Mouse (Mus musculus) gastrocnemius, postnatal 4 days (tissue): ENCODE results near the gene Hs2st1. TPM values are rescaled to one million over a fixed set of nuclear protein-coding genes. Genes with fewer than 3 reads are reported as not detected.

Experiments
- DNase-seq, 2 experiments: peaks; one replicate each; pipeline ENCODE4 v3.0.0; 2021 to 2022; ENCODE audit warnings: low spot score in 2 of 2, mixed read lengths in 2 of 2
- total RNA-seq, 2 experiments: library from RNA; stranded (reverse); gene quantifications; 2 replicates each; pipeline ENCODE4 v1.2.3; 2021

Gene Hs2st1
- total RNA-seq, 2 experiments from 2014 or later: 36.7 to 37.7 TPM

DNA sequence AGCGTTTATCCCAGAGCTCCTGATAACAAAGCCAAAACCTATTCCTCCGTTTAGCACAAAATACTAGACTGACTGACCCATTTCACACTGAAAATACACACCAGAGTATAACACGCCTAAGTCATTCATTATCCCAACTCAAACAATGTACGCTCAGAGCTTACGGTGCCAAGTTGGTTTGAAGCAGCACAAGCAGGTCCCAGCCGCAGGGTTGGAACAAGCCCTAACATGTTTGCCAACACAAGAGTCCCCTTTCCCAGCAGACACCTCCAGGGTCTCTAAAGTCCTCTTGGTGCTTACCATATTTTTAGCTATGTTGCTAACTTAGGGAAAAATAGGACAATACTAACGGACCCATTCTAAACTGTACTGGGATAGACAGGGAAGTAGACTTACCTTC, 14.8 kb downstream of the Hs2st1 start:
- DNase-seq: no peak

- DNase-seq: no peak
These were observed 15.5 kb downstream of the Hs2st1 start for GRCm38 (mm10) chr3:144554503-144554902.

DNA sequence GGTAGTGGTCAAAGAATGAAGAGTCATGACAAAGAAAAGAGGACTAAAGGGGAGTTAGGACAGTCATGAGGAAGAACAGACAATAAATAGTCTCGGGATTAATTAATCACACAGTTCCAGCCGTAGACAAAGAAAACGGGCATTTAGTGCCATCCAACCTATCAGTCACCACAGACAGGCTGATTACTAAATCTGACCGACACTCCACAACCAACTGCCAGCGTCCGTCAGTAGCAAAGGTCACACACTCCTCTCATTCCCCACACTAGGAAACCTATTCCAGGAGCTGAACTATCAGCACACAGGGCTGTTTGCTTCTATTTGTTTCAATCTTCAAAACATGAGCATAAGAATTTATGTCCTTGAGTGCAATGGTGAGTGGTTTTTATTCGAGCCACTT, 16.0 kb downstream of the Hs2st1 start:
- no peak for DNase-seq

DNA sequence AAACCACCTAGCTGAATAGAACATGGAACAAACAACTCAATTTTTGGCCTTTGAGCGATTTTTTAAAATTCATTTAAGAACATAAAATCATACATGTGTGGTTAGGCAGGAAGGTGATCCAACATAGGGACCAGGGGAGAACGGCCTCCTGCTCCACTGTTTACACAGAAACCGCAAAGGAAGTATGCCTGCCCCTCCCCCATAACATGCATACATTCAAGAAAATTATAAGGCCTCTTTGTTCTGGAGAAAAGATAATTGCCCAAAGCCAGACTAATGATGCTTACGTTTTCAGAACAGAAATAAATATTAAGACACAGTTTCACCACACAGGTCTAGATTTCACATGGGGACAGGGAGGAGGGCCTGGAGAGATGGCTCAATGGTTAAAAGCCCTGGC, 18.6 kb downstream of the Hs2st1 start:
- no peak for DNase-seq

- DNase-seq: no peak
These were observed 19.3 kb downstream of the Hs2st1 start for GRCm38 (mm10) chr3:144550659-144551058.

DNA sequence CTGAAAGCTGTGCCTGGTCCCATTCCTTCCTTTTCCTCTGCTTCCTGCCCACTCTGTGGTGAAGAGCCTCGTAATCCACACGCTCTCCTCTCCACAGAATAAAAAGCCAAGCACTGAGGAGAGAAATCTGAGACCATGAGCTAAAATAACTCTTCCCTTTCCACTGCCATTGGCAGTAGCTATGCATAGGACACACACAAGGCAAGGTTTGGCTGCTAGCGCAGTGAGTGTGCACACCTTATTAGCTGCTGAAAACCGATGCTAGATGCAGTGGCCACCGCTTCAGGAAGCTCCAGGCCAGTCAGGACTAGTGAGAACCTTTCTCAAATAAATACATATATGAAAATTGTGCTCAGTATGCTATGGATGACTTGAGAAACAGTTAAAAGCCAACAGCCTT, 19.9 kb downstream of the Hs2st1 start:
- DNase-seq: no peak

GRCm38 (mm10) chr3:144548186-144548845, 21.7 kb downstream of the Hs2st1 start:
- no peak for DNase-seq

DNA sequence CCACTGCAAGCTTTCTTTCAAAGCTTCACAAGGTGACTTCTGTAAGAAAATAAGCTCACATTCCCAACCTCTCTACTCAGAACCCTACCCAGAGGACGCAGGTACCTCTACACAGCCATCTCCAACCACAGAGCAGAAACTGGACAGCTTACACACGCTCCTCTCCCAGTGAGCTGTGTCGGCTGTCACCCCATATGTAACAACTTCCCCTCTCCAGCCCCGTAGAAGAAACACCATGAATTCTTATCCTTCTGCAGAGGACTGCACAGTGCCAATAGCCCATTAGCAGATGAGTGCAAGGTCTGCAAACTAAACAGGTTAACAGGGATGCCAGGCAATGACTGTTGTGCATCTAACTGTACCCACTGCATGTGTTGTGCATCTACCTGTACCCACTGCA, 23.5 kb downstream of the Hs2st1 start:
- no peak for DNase-seq

DNA sequence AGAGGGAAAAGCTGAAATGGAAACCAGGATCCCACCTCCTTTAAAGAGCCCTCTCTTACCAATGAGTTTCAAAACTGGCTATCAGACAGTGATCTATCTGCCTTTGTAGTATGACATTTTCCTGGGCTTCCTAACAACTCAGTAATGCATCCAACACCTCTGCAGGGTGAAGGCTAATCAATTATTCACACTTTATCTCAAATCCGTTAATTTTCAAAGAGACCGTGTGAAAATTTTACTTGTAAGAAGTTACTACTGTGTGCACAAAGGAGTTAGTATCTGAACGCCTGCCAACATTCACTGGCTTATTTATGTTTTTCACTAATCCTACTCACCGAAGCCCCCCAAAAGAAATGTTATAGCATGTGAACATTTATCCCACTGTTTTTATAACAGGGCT, 24.1 kb downstream of the Hs2st1 start:
- no peak for DNase-seq

- no peak for DNase-seq
These were observed 24.8 kb downstream of the Hs2st1 start for GRCm38 (mm10) chr3:144545152-144545551.

DNA sequence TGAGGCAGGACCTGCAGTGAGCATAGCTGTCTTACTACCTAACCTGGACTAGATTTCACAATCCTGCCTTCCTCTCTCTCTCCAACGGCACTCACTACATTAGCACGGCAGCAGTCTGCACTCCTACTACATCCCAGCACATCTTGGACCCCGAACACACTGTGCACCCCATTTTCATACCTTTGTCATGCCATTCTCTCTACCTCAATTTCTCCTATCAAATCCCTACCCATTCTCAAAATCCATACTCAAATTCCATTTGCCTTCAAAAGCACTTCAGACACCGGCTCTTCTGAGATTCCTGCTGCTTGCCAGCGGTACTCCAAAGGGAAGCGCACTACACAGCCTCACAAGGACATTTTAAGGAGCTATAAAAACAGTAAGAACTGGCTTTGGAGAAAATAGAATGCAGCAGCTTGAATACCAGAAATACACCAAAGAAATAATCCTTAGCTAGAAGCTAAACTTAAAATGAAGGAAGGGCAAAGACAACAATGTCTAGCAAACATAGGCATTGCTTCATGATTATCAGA, 28.0 kb downstream of the Hs2st1 start:
- DNase-seq: no peak

DNA sequence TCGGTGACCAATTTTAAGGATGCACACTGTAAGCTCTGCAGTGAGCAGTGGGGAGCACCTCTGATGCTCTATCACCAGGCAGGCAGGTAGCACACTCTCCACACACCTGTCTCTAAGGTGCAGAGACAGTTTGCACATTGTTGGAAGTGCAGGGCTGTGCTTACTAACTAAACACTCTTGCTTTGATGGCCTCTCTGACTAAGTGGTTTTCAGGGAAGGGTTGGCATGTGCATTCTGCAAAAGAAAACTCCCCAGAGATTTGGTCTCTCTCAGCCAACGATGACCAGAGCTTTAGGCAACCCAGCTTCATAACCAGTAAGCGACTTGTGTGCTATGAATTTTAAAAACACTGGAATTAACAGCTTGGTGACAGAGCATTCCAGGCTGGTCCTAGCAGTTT, 29.2 kb downstream of the Hs2st1 start:
- no peak for DNase-seq

DNA sequence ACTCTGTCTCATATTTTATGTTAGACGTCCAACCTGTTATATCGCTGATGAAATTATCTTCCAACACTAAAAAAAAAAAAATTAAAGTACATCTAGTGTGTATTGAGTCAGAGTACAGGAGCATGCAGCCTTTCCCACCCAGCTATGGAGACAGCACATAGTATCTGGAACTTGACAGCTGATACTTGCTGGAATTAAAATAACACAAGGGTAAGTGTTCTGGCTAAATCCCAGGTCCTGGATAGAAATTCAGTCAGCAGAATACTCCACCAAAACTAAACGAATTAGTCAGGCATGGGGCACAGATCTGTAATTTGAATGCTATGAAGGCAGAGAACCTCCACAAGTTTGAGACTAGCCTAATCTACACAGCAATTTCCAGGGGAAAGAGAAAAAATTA, 30.9 kb downstream of the Hs2st1 start:
- DNase-seq: no peak

GRCm38 (mm10) chr3:144537078-144537855, 32.7 kb downstream of the Hs2st1 start:
- no peak for DNase-seq

DNA sequence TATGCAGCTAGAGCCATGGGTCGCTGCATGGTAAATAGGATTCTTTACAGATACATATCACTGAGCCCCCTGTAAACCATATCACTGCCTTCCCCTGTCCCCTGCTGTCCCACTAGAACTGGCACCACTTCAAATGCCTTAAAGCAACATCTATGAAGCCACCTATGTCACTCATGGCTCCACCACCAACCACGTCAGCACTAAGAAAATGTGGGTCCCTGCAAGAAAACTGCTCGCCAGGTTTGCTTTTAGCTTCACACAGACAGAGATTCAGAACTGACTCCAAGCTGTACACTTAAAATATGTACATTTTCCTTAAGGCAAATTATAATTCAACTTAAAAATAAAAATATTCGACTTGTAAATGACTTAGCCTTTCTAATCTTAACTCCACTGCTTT, 34.9 kb downstream of the Hs2st1 start:
- DNase-seq: no peak

- DNase-seq: no peak
These were observed 39.0 kb downstream of the Hs2st1 start for GRCm38 (mm10) chr3:144531023-144531422.

DNA sequence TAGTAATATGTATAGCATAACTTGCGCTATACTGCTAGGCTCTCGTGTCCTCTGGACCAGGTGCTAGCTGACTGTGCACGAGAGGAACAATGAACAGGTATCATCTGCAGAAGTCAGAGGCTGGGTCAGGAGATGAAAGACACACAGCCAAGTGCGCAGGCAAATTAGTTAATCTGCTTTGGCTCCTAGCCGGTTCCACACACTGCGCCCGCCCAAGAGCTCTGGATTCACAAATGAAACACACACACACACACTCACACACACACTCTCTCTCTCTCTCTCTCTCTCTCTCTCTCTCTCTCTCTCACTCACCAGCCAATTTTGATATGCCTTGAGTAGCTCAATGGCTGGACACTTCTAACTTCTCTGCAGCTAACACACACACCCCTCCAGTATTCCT, 42.1 kb downstream of the Hs2st1 start:
- DNase-seq: no peak

DNA sequence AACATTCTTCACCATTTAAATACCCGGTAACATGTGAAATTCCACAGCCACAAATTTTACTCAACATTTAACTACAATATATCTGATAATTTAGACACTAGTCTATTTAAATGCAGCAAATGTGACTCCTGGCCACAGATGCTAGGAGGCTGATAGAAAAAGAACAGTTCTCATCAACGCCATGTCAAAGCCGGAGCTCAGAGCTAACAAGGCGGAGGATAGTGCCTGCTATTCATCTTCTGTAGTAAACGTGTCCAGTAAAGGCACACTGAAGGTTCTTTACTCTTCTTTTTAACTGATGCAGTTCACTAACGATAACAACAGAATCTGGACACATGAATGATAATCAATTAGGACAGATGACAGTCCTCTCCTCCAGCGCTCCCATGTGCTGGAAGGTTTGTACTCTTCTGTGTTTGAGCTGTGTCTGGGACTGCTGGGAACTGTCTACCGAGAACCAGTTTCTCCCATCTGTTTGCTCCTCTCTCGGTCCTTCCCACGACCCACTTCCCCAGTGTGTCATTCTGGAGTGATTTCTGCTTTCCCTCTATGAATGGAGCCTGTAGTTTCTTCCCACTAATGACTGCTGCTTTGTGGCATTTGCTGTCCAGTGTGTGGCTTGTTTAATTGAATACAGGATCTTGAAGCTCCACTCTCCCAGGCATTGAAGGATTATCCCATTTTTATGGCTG, 50.3 kb downstream of the Hs2st1 start:
- DNase-seq: no peak

DNA sequence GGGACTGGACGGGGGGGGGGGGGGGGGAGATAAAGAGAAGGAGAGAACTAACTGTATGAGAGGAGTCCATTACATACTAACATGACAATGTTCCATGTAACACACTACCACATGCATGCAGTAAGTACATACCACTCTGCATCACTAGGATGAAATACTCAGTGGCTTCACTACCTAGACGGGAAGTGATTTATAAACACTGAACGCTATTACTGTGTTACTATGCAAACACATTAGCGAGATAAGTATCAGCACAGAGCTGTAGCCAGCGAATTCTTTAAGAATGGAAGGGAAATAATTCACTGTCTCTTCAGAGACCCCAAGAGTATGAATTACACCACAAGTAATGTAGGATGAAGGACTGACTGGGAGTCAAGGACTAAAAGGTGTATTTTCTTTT, 51.1 kb downstream of the Hs2st1 start:
- DNase-seq: no peak

DNA sequence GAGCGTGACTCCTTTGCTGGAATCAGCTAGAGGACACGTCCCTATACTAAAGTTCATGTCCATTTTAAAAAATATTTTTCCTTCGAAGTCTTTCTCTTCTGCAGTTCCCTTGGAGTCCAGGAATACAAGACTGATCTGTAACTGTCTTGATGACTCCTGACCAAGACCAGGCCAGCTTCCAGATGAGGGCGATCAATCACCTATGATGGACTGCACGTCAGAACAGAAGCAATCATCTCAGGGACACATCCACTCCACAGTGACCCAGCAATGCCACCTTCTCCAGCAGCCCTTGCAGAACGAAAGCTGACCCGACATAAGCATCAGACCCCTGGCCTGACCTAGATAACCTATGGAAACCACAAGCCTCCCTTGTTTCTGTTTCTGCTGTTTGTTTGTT, 54.7 kb downstream of the Hs2st1 start:
- DNase-seq: no peak

DNA sequence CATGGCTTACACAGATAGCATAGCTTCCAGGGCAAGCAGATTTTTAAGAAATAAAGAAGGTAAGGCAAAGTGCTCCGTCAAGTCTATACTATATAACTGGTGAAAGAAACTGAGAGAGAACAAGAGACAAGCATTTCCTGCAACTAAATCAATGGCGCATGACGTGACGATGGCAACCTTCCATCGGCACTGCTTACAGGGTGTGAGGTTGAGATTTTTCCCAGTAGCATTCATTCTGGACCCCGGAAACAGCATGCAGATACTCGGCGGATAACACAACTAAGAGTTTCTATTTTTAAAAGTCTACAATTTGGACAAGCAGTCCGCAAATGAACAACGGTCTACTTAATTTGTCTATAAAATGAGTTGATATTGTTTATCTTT, 55.9 kb downstream of the Hs2st1 start:
- no peak for DNase-seq
